Mouse (Mus musculus) kidney, adult 2 months (tissue): ENCODE data around the gene Eif3j1.

Experiments
- CTCF ChIP-seq: fragments of 200-500 bp; conservative IDR thresholded peaks from 2 replicates; pipeline ENCODE4 v1.5.1; 2011; ENCODE audit warnings: low read depth, mild to moderate bottlenecking, control low read depth, low read length, moderate library complexity, mixed read lengths; ENCODE audit not compliant: insufficient read depth, insufficient read length
- POLR2A ChIP-seq: fragments of 200-500 bp; IDR thresholded peaks from one replicate; pipeline ENCODE4 v1.6.1; 2011; ENCODE audit warnings: low read depth, low read length, control low read depth

DNA sequence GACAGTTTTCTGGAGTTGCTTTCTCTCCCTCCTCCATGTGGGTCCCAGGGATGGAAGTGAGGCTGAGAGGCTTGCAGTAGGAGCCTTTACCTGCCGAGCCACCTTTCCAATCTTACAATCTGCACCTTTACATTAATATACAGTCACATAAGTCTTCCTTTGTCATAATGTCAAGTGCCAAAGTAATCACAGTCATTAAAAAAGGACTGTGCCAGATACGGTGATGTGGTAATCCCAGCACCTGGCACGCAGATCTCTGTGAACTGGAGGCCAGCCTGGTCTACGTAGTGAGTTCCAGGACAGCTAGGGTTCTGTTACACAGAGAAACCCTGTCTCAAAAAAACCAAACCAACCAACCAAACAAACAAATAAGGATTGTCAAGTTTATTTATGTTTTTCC, 65.5 kb downstream of the Eif3j1 start:
- TF ChIP-seq POLR2A, result no peak
- TF ChIP-seq CTCF, result no peak
